Mouse (Mus musculus): ENCODE data around the gene Tcfl5. TPM values are rescaled to one million over a fixed set of nuclear protein-coding genes. Genes with fewer than 3 reads are reported as not detected.

Gene Tcfl5
- total RNA-seq (2012; rRNA removed) (not detected in 2 replicates), total RNA-seq (2014; rRNA removed) (not detected in 2 replicates), polyA plus RNA-seq (2012; ENCODE audit: insufficient read length, low read depth) (not detected in 2 replicates)

DNA sequence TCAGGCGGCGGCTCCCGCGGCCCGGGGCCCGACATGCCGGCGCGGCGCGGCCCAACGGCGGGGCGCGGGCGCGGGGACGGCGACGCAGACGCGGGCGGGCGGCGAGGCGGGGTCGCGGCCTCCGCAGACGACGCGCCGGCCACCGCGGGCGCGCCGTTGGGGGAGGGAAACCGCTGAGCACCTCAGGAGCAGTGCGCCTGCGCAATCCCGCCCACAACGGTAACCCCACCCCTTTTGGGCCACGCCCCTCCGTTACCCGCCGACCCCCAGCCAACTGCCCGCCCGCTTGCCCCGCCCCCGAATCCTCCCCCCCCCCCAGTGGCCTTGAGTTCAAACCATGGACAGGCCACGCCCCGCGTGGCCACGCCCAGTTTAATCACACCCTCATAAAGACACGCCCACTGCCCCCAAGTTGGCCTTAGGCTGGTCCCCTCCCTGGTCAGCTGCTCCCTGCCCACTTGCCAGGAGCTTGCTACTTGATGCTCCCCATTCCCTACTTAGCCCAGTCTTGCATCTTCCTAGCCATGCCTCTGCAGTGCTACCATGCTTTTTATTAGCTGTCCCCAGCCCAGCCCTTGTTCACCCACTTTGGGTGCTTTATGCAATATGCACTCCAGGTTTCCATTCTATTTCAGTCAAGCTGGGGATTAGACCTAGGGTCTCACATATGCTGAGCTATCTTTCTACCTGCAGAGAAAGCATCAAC lies at the start of gene Tcfl5:
TSS of gene Tcfl5 (minus strand) at position 154 of the 706 bp plus-strand sequence.
- H3K4me3 ChIP-seq (replicated peaks in 1 of 3; ENCODE audit: low read depth in 2 of 3, low read length in 2 of 3, poor library complexity in 1 of 3) = peak within 1 kb of the TSS in 1 of 3 experiments; percentile 17
- H3K4me2 ChIP-seq (ENCODE audit: insufficient read depth, low read depth, poor library complexity, severe bottlenecking) = no peak within 1 kb of the TSS
- H3K27me3 ChIP-seq (replicated peaks) = peaks cover 31% of the 10 kb centered on the region
- no peaks in the 10 kb centered on the region for H3K79me2 ChIP-seq (replicated peaks; ENCODE audit: control insufficient read depth, extremely low read depth, insufficient read depth, poor library complexity, severe bottlenecking)
- H3K36me3 ChIP-seq (replicated peaks in 1 of 2; ENCODE audit: control insufficient read depth in 1 of 2, insufficient read depth in 1 of 2, low read length in 1 of 2) = no peaks in the 10 kb centered on the region
- no peaks in the 10 kb centered on the region for H3K4me1 ChIP-seq (ENCODE audit: control insufficient read depth in 1 of 2, insufficient read depth in 2 of 2)
- H3K27ac ChIP-seq (ENCODE audit: insufficient read depth, low read depth) = no peak within 1 kb of the TSS
- in situ Hi-C loops (cut with MboI; ENCODE audit: low pct_ligation_motif_present, low pct_unique_long_range_greater_than_20kb, low sequenced_read_pairs) (no loop called here), dilution Hi-C loops (cut with MboI; ENCODE audit: extremely low pct_ligation_motif_present, extremely low pct_unique_long_range_greater_than_20kb, low sequenced_read_pairs) (no loop called here)
- DNase-seq (ENCODE audit: extremely low read depth) = no peak
- no peak for TF ChIP-seq MEF2A (IDR thresholded peaks at IDR 0.05; ENCODE audit: borderline replicate concordance, low read depth, low read length)
- TF ChIP-seq UBTF (IDR thresholded peaks at IDR 0.05; ENCODE audit: low read depth, low read length) = no peak
- no peak for TF ChIP-seq SIN3A (IDR thresholded peaks at IDR 0.05; ENCODE audit: low read length)
- TF ChIP-seq IRF4 (IDR thresholded peaks at IDR 0.05; ENCODE audit: low read depth, low read length) = no peak
- no peak for TF ChIP-seq JUN (IDR thresholded peaks at IDR 0.05; ENCODE audit: insufficient read depth, low read depth, low read length)
- TF ChIP-seq ZC3H11A (IDR thresholded peaks at IDR 0.05; ENCODE audit: low read depth, low read length) = no peak
- no peak for TF ChIP-seq KAT2A (IDR thresholded peaks at IDR 0.05; ENCODE audit: insufficient replicate concordance, low read length)
- TF ChIP-seq TCF12 (IDR thresholded peaks at IDR 0.05; ENCODE audit: low read depth, low read length) = no peak
- TF ChIP-seq ETS1 (conservative IDR thresholded peaks at IDR 0.05; ENCODE audit: low read depth, low read length) = no peak
- no peak within 1 kb of the TSS for H3K9ac ChIP-seq (ENCODE audit: insufficient read depth, low read depth)
- H3K9me3 ChIP-seq (replicated peaks; ENCODE audit: low read length) = peaks cover 34% of the 10 kb centered on the region

DNA sequence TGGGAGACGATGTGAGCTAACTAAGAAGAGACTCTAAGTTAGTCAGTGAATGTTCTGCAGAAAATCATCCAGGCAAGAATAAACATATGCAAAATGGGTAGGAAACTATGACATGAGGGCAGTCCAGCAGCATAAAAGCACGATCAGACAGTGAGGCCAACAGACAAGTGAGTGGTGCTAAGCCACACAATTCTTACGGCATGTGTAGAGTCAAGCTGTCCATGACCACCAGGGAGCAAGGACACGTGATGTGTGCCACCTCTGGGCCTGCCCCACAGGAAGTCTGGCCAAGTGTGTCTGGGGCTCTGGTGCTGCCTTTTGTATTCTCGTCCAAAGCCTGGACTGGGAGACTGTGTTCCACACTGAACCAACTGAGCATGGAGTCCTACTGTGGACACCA lies 47.3 kb upstream of the Tcfl5 start:
- Histone ChIP-seq H3K27ac (ENCODE audit: insufficient read depth, low read depth) (peak overlapping the region; percentile 36; the same call in 1 of the 2 replicates), H3K36me3 (replicated peaks in 1 of 2; ENCODE audit: control insufficient read depth in 1 of 2, insufficient read depth in 1 of 2, low read length in 1 of 2) (peaks cover 52 to 70% of the 10 kb centered on the region in 2 experiments), H3K4me1 (ENCODE audit: control insufficient read depth in 1 of 2, insufficient read depth in 2 of 2) (peaks cover 23 to 55% of the 10 kb centered on the region in 2 experiments), H3K79me2 (replicated peaks; ENCODE audit: control insufficient read depth, extremely low read depth, insufficient read depth, poor library complexity, severe bottlenecking) (peaks cover 40% of the 10 kb centered on the region), H3K9me3 (replicated peaks; ENCODE audit: low read length) (no peaks in the 10 kb centered on the region), H3K27me3 (replicated peaks) (no peaks in the 10 kb centered on the region), H3K4me2 (ENCODE audit: insufficient read depth, low read depth, poor library complexity, severe bottlenecking) (no peak overlapping the region), H3K9ac (ENCODE audit: insufficient read depth, low read depth) (no peak overlapping the region), H3K4me3 (replicated peaks in 1 of 3; ENCODE audit: low read depth in 2 of 3, low read length in 2 of 3, poor library complexity in 1 of 3) (no peak overlapping the region)
- in situ Hi-C loops (cut with MboI; ENCODE audit: low pct_ligation_motif_present, low pct_unique_long_range_greater_than_20kb, low sequenced_read_pairs) = no loop called here
- dilution Hi-C loops (cut with MboI; ENCODE audit: extremely low pct_ligation_motif_present, extremely low pct_unique_long_range_greater_than_20kb, low sequenced_read_pairs) = no loop called here
- peak; percentile 65 for DNase-seq (ENCODE audit: extremely low read depth)
- TF ChIP-seq POLR2AphosphoS2 (IDR thresholded peaks at IDR 0.05; ENCODE audit: low read depth, low read length) = no peak
- TF ChIP-seq TBP (conservative IDR thresholded peaks at IDR 0.05; ENCODE audit: low read depth, low read length) = no peak
- TF ChIP-seq BHLHE40 (IDR thresholded peaks at IDR 0.05; ENCODE audit: low read depth, low read length) = peak; percentile 95
- no peak for TF ChIP-seq UBTF (IDR thresholded peaks at IDR 0.05; ENCODE audit: low read depth, low read length)
- peak; percentile 51; the same call in 1 of the 2 replicates for TF ChIP-seq EP300 (IDR thresholded peaks at IDR 0.05; ENCODE audit: low read length)
- TF ChIP-seq E2F4 (IDR thresholded peaks at IDR 0.05; ENCODE audit: insufficient replicate concordance, low read depth, low read length) = no peak
- no peak for TF ChIP-seq HCFC1 (IDR thresholded peaks at IDR 0.05; ENCODE audit: low read depth, low read length)
- peak; percentile 76 for TF ChIP-seq ETS1 (conservative IDR thresholded peaks at IDR 0.05; ENCODE audit: low read depth, low read length)
- peak; percentile 29; the same call in 1 of the 2 replicates for TF ChIP-seq SIN3A (IDR thresholded peaks at IDR 0.05; ENCODE audit: low read length)
- TF ChIP-seq SMC3 (IDR thresholded peaks at IDR 0.05; ENCODE audit: low read depth, low read length) = no peak
- no peak for TF ChIP-seq ZMIZ1 (IDR thresholded peaks at IDR 0.05; ENCODE audit: low read depth, low read length)
- no peak for TF ChIP-seq NRF1 (IDR thresholded peaks at IDR 0.05; ENCODE audit: low read depth, low read length)
- peak; percentile 15; the same call in 1 of the 2 replicates for TF ChIP-seq MAX (IDR thresholded peaks at IDR 0.05; ENCODE audit: low read length)
- peak; percentile 58; the same call in 1 of the 2 replicates for TF ChIP-seq JUND (conservative IDR thresholded peaks at IDR 0.05; ENCODE audit: low read depth, low read length)
- TF ChIP-seq KAT2A (IDR thresholded peaks at IDR 0.05; ENCODE audit: insufficient replicate concordance, low read length) = no peak
- TF ChIP-seq MAZ (IDR thresholded peaks at IDR 0.05; ENCODE audit: low read depth, low read length) = no peak
- 0 out of 2 replicates have a peak, but pooled peaks have one; percentile 14 for TF ChIP-seq IRF4 (IDR thresholded peaks at IDR 0.05; ENCODE audit: low read depth, low read length)
- TF ChIP-seq NELFE (IDR thresholded peaks at IDR 0.05; ENCODE audit: low read depth, low read length) = no peak
- no peak for TF ChIP-seq MAFK (IDR thresholded peaks at IDR 0.05; ENCODE audit: insufficient replicate concordance, low read length)
- TF ChIP-seq USF2 (conservative IDR thresholded peaks at IDR 0.05; ENCODE audit: low read depth, low read length) = 0 out of 2 replicates have a peak, but pooled peaks have one; percentile 40
- peak; percentile 66 for TF ChIP-seq USF1 (IDR thresholded peaks at IDR 0.05; ENCODE audit: low read depth, low read length)
- no peak for TF ChIP-seq PAX5 (IDR thresholded peaks at IDR 0.05; ENCODE audit: low read length)
- no peak for TF ChIP-seq CHD1 (IDR thresholded peaks at IDR 0.05; ENCODE audit: low read depth, low read length)
- TF ChIP-seq RAD21 (IDR thresholded peaks at IDR 0.05; ENCODE audit: low read depth, low read length) = no peak
- TF ChIP-seq ZC3H11A (IDR thresholded peaks at IDR 0.05; ENCODE audit: low read depth, low read length) = no peak
- peak; percentile 60; the same call in 1 of the 2 replicates for TF ChIP-seq MYC (IDR thresholded peaks at IDR 0.05; ENCODE audit: low read depth, low read length)
- TF ChIP-seq CTCF (conservative IDR thresholded peaks at IDR 0.05 in 1 of 2, IDR thresholded peaks at IDR 0.05 in 1 of 2; ENCODE audit: low read depth in 2 of 2, low read length in 2 of 2) = no peak

Data from CH12.LX (cell line).